Mouse (Mus musculus): Measurements from ENCODE around the gene Gpatch3.
A peak's percentile ranks its signal among the peaks of the same experiment; 100 is the strongest.

Gpatch3 gene

DNA sequence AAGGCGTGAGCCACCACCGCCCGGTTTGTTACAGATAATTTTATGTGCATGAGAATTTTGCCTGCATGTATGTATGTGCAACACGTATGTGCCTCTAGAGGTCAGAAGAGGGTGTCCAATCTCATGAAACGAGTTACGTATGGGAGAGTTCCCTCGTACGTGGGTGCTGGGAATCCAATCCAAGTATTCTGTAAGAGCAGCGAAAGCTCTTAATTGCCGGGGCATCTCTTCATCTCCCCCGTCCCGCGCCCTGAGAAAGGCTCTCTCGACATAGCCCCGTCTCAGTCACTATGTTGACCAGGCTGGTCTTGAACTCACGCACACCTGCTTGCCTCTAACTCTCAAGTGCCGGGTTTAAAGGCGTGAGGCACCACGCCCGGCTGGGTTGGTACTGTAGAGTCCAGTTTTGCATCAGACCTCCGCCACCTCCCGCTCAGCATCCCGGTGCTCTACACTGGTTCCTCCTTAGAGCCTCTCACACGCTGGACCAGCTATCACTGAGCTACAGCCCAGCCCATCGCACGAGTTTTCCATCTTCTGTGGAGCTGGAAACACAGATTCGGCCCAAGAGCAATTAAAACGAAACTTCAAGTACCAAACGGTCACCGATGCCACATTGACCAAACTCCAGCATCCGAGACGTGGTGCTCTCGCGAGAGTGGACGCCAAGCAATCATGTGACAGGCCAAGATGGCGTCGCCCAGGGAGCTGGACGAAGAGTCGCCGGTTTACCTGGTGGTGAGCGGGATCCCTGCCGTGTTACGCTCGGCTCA lies at the start of gene Gpatch3:
Gpatch3 (plus strand) TSS at position 676 of the 773 bp plus-strand sequence.
- DNase-seq (ENCODE audit: low read depth), result peak; percentile 79

DNA sequence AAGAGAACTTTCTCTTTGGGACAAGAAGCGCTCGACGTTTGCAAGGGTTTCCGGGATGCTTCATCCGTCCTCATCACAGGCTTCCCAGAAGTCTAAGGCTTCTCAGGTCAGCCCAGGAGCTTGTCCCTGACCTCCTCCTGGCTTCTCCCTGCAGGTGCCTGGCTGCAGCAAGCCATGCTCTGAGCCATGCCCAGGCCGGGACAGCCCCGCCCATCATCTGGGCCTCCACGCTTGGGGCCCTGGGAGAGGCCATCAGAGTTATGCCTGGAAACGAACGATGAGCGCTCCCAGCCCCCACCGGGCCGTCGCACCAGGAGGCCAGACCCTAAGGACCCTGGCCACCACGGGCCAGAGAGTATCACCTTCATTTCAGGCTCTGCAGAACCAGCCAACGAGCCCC lies 46.8 kb upstream of the Gpatch3 start:
- DNase-seq (ENCODE audit: low read depth), result no peak

DNA sequence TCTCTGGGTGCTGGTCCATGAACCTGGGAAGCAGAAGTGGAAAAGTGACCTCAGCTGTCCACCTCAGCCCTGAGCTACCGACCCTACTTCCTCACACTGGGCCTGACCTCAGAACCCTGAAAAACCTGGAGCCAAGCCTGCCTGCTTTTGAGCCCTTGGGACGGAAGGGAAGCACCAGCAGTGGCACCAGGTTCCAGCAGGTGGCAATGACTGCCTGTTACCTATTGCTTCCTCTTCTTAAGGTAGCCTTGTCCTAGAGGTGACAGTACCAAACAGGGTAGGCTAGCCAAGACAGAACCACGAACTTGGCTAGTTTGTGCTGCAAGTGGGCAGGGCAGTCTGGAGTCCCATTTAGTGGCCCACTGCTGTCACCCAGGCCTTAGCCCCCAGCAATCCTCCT lies 41.8 kb upstream of the Gpatch3 start:
- DNase-seq (ENCODE audit: low read depth), result no peak

- DNase-seq (ENCODE audit: low read depth), result no peak
Measured at GRCm38 (mm10) chr4:133536081-133536480, 38.5 kb upstream of the Gpatch3 start.

DNA sequence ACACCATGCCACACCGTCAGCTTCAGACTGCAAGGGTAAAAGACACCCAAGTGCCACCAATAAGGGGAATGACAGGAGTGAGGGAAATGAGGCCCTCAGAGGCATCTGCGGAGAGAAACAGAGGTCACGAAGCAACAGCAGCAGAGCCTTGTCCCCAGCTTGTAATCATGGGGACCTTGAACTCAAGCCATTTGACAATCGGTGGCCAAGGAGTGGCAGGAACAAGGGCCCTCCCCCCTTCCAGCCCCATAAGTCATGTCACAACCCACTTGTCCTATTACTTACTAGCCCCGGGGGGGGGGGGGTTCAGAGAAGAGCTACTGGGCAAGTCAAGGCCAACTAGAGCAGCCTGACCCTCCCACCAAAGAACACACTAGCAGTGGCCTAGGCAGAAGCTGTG lies 37.9 kb upstream of the Gpatch3 start:
- no peak for DNase-seq (ENCODE audit: low read depth)

GRCm38 (mm10) chr4:133545272-133546231 lies 29.0 kb upstream of the Gpatch3 start, which contains the start of gene Nudc:
Gene Nudc, minus strand, starts transcription at chr4:133545996.
- DNase-seq (ENCODE audit: low read depth), result peak; percentile 94

- no peak for DNase-seq (ENCODE audit: low read depth)
Measured at GRCm38 (mm10) chr4:133552029-133552428, 22.5 kb upstream of the Gpatch3 start.

DNA sequence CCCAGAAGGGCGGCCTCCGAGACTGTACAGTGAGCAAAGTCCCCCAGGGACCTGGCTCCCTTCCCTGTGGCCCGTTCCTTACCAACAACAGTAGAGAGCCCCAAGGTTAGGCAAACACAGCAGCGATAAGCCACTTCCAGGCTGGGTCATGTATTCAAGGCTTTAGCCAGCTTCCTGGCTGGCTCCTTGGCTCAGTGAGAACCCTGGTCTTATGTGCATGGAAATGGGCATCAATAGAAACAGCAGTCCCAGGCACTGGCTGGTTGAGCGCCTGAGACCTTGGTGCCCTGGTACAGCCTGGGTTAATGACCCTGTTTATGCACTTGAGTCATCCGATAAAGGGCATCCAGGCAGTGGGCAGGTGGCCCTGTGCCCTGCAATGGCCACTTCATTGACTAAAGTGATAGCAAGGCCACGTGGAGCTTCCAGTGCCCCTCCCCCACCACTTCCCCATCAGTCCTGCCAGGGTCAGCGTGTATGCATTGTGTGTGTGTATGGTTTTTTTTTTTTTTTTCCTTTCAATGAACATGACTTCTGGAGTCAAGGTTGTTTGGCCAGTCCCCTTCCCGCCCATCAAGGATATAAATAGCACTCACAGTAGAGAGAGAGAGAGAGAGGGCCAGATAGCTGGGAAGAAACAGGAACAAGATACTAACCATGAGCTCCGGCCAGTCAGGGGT lies 21.6 kb upstream of the Gpatch3 start, which contains the start of gene Nr0b2:
Nr0b2 (plus strand) TSS at position 609 of the 680 bp plus-strand sequence.
- no peak for DNase-seq (ENCODE audit: low read depth)

DNA sequence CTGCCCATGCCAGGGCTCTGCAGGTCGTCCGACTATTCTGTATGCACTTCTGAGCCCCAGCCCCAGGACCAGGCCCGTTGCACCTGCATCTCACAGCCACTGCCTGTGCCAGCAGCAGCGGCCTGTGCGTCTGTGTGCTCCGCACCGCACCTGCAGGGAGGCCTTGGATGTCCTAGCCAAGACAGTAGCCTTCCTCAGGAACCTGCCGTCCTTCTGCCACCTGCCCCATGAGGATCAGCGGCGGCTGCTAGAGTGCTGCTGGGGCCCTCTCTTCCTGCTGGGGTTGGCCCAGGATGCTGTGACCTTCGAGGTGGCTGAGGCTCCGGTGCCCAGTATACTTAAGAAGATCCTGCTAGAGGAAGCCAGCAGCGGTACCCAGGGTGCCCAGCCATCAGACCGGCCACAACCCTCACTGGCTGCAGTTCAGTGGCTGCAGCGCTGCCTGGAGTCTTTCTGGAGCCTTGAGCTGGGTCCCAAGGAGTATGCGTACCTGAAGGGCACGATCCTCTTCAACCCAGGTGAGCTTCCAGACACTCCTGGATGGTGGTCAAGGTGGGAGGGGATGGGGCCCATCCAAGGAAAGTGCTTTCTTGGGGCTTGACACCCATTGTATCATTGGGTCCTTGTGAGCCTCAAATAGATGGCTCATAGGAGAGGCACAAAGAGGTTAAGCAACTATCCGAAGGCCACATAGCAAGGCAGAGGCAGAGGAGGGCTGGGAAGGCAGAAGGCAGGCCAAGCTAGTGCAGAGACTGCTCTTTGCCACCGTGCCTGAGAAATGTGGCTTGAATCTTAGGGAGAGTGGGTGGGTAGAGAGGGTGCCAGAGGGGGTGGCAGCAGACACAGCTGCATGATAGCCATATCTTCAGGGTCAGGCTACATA lies 20.9 kb upstream of the Gpatch3 start:
- no peak for DNase-seq (ENCODE audit: low read depth)

GRCm38 (mm10) chr4:133557041-133557717 lies 17.4 kb upstream of the Gpatch3 start:
- DNase-seq (ENCODE audit: low read depth), result no peak

- DNase-seq (ENCODE audit: low read depth), result no peak
Measured at GRCm38 (mm10) chr4:133559846-133560245, 14.7 kb upstream of the Gpatch3 start.

DNA sequence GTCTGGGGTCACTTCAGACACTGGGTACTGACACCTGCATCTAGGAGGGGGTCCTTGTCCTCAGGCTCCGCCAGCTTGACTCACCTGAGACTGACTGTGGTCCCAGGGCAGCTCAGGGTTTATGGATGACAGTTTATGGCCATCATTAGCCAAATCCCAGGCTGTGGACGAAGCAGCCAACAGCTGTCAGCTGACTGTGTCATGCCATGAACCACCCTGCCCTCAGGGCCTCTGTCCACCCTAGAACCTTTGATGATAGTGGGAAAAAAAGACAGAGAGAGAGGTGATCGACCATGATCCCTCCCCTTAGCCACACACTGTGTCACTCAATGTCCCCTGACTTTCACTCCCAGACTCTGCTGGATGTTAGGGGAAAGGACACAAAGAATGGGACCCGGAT lies 12.9 kb upstream of the Gpatch3 start:
- DNase-seq (ENCODE audit: low read depth), result no peak

DNA sequence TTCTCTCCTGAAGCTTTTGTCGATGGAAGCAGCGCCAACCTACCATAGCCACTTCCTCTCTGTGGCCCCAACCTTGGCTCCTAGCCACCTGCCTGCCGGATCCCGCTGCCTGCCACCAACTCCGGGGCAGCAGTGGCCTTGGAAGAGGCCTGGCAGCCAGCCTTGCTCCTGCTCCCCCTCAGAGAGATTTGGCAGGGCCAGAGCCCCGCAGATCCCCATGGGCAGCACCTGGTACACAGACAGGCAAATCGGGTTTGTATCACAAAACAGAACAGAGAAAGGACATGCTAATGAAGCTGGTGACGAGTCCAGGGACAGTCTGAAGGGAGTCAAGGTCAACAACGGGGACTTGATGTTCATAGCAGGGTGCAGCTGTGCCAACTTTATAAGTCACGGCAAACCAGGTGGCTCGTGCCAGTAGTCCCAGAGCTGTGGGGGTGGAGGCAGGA lies 11.4 kb upstream of the Gpatch3 start:
- no peak for DNase-seq (ENCODE audit: low read depth)

DNA sequence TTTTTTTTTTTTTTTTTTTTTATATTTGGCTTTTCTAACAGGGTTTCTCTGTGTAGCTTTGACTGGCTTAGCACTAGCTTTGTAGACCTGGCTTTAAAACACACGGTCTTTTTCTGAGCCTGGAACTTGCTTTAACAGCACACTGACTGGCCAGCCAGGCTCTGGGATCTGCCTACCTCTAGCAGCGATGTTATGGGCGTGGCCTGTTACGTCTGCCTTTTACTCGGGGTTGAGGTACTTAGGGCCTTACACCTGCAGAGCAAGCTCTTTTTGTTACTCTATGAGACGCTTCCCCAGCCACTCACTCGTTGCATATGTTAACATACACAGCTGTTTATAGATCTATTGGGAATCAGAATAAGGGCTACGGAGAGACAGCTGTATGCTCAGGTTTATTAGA lies 7.3 kb upstream of the Gpatch3 start:
- DNase-seq (ENCODE audit: low read depth), result no peak

- DNase-seq (ENCODE audit: low read depth), result no peak
Measured at GRCm38 (mm10) chr4:133569291-133570065, 5.1 kb upstream of the Gpatch3 start.

GRCm38 (mm10) chr4:133570066-133570466 lies 4.5 kb upstream of the Gpatch3 start:
- peak; percentile 61 for DNase-seq (ENCODE audit: low read depth)

GRCm38 (mm10) chr4:133574843-133575202 lies 278 bp downstream of the Gpatch3 start:
- no peak for DNase-seq (ENCODE audit: low read depth)

DNA sequence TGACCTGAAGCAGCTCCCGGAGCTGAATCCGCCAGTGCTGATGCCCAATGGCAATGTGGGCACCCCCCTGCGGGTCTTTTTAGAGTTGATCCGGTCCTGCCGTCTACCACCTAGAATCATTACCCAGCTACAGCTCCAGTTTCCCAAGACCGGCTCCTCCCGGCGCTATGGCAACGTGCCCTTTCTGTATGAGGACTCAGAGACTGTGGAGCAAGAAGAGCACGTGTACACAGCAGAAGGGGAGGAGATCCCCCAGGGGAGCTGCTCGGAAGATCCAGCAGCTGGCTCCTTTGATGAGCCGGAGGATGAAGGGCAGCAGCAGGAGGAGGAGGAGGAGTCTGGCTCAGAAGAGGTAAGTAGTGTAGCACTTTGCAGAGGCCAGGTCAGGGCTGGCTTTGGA lies 3.4 kb downstream of the Gpatch3 start:
- DNase-seq (ENCODE audit: low read depth), result no peak

DNA sequence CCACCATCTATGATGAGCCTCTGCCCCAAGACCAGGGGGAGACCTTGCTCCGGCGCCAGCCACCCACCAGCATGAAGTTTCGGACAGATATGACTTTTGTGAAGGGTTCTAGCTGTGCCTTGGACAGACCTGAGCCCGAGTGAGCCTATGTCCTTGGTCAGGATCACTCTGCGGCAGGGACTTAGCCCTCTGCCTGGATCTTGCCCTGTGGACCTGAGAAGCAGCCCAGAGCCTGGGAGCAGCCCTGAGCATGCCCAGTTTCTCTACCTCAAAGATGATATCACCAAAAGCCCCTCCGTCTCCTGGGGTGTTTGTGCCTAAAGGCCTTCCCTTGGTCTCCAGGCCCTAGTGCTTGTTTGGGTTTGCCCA lies 9.1 kb downstream of the Gpatch3 start:
- DNase-seq (ENCODE audit: low read depth), result no peak
